Mouse (Mus musculus) CD4-positive, CD25-positive, alpha-beta regulatory T cell (primary cell): ENCODE measurements around the gene Ctnna2. TPM values are rescaled to one million over a fixed set of nuclear protein-coding genes. Genes with fewer than 3 reads are reported as not detected.

Experiments used
- polyA plus RNA-seq: library from polyadenylated mRNA; unstranded; fragments of 100-300 nt; shearing (Covaris generic); gene quantifications from one replicate; pipeline ENCODE4 v1.2.1, GENCODE M21; 2017

Ctnna2 gene
- not detected for polyA plus RNA-seq

GRCm38 (mm10) chr6:77979241-77979961 lies at the start of gene Ctnna2:
Gene Ctnna2 (minus strand): TSS chr6:77979699.

GRCm38 (mm10) chr6:77242601-77243406 lies 736.7 kb downstream of the Ctnna2 start, which contains the start of gene Lrrtm1:
Gene Lrrtm1 (plus strand): TSS chr6:77242689.

